Mouse (Mus musculus) brain, embryonic 14.5 days (tissue): ENCODE data around the gene Aqp7.

ENCODE experiments used
- CTCF ChIP-seq: fragments of 200-500 bp; IDR thresholded peaks from 2 replicates; pipeline ENCODE4 v1.5.1; 2012; ENCODE audit warnings: inconsistent platforms, mild to moderate bottlenecking, moderate library complexity, borderline replicate concordance; ENCODE audit not compliant: insufficient read depth, insufficient read length; ENCODE audit errors: extremely low read depth
- POLR2A ChIP-seq: fragments of 200-500 bp; IDR thresholded peaks from 2 replicates; pipeline ENCODE4 v1.6.1; 2012; ENCODE audit warnings: mild to moderate bottlenecking, inconsistent platforms, borderline replicate concordance; ENCODE audit not compliant: poor library complexity, insufficient read depth, insufficient read length, severe bottlenecking; ENCODE audit errors: extremely low read depth

- no peak for TF ChIP-seq POLR2A
- TF ChIP-seq CTCF, result no peak
Observed at GRCm38 (mm10) chr4:41063351-41063750, 15.4 kb upstream of the Aqp7 start.
